Mouse (Mus musculus): ENCODE measurements around the gene Pde4a.

Gene Pde4a

GRCm38 (mm10) chr9:21165041-21165951 lies at the start of gene Pde4a:
Gene Pde4a (plus strand): TSS chr9:21165714.
- in situ Hi-C loops (cut with MboI; ENCODE audit: low sequenced_read_pairs): no loop called here

- in situ Hi-C loops (cut with MboI; ENCODE audit: low sequenced_read_pairs): no loop called here
Measured at GRCm38 (mm10) chr9:21117073-21117472, 48.4 kb upstream of the Pde4a start.

GRCm38 (mm10) chr9:21121483-21121882 lies 44.0 kb upstream of the Pde4a start:
- in situ Hi-C loops (cut with MboI; ENCODE audit: low sequenced_read_pairs): no loop called here

GRCm38 (mm10) chr9:21124837-21125236 lies 40.7 kb upstream of the Pde4a start:
- in situ Hi-C loops (cut with MboI; ENCODE audit: low sequenced_read_pairs): no loop called here

GRCm38 (mm10) chr9:21125502-21126258 lies 39.8 kb upstream of the Pde4a start:
- in situ Hi-C loops (cut with MboI; ENCODE audit: low sequenced_read_pairs): no loop called here

GRCm38 (mm10) chr9:21126259-21126627 lies 39.3 kb upstream of the Pde4a start:
- in situ Hi-C loops (cut with MboI; ENCODE audit: low sequenced_read_pairs): no loop called here

GRCm38 (mm10) chr9:21131059-21131956 lies 34.2 kb upstream of the Pde4a start, which contains the start of gene Tyk2:
Gene Tyk2 (minus strand): TSS chr9:21131243.
- in situ Hi-C loops (cut with MboI; ENCODE audit: low sequenced_read_pairs): no loop called here

GRCm38 (mm10) chr9:21132102-21132775 lies 33.3 kb upstream of the Pde4a start:
- in situ Hi-C loops (cut with MboI; ENCODE audit: low sequenced_read_pairs): no loop called here

- in situ Hi-C loops (cut with MboI; ENCODE audit: low sequenced_read_pairs): no loop called here
Measured at GRCm38 (mm10) chr9:21133064-21133707, 32.3 kb upstream of the Pde4a start.

GRCm38 (mm10) chr9:21134595-21135328 lies 30.8 kb upstream of the Pde4a start:
- in situ Hi-C loops (cut with MboI; ENCODE audit: low sequenced_read_pairs): no loop called here

- in situ Hi-C loops (cut with MboI; ENCODE audit: low sequenced_read_pairs): no loop called here
Measured at GRCm38 (mm10) chr9:21135329-21135890, 30.1 kb upstream of the Pde4a start.

- in situ Hi-C loops (cut with MboI; ENCODE audit: low sequenced_read_pairs): no loop called here
Measured at GRCm38 (mm10) chr9:21135941-21136381, 29.6 kb upstream of the Pde4a start.

- in situ Hi-C loops (cut with MboI; ENCODE audit: low sequenced_read_pairs): no loop called here
Measured at GRCm38 (mm10) chr9:21136401-21136800, 29.1 kb upstream of the Pde4a start.

GRCm38 (mm10) chr9:21137229-21137628 lies 28.3 kb upstream of the Pde4a start:
- in situ Hi-C loops (cut with MboI; ENCODE audit: low sequenced_read_pairs): no loop called here

GRCm38 (mm10) chr9:21138386-21138785 lies 27.1 kb upstream of the Pde4a start:
- in situ Hi-C loops (cut with MboI; ENCODE audit: low sequenced_read_pairs): no loop called here

- in situ Hi-C loops (cut with MboI; ENCODE audit: low sequenced_read_pairs): loop anchor here (5.0 kb wide), 1 partner anchor 120 kb away; no protein-coding TSS in a partner anchor
Measured at GRCm38 (mm10) chr9:21141922-21142321, 23.6 kb upstream of the Pde4a start.

GRCm38 (mm10) chr9:21144361-21144760 lies 21.2 kb upstream of the Pde4a start:
- in situ Hi-C loops (cut with MboI; ENCODE audit: low sequenced_read_pairs): loop anchor here (5.0 kb wide), 1 partner anchor 122 kb away; no protein-coding TSS in a partner anchor

GRCm38 (mm10) chr9:21145431-21145830 lies 20.1 kb upstream of the Pde4a start:
- in situ Hi-C loops (cut with MboI; ENCODE audit: low sequenced_read_pairs): no loop called here

- in situ Hi-C loops (cut with MboI; ENCODE audit: low sequenced_read_pairs): no loop called here
Measured at GRCm38 (mm10) chr9:21146722-21147121, 18.8 kb upstream of the Pde4a start.
